Mouse (Mus musculus) liver, postnatal 0 days (tissue): ENCODE measurements around the gene Wdr54. TPM values are rescaled to one million over a fixed set of nuclear protein-coding genes. Genes with fewer than 3 reads are reported as not detected.
A peak's percentile ranks its signal among the peaks of the same experiment; 100 is the strongest.

Source experiments
- ATAC-seq: fragments of 200-750 bp; cut with Nextera tagmentation; 2 replicates; pipeline ENCODE4 v1.8.0; 2017; ENCODE audit warnings: mild to moderate bottlenecking, moderate library complexity
- DNase-seq: peaks from one replicate; pipeline ENCODE4 v3.0.0-alpha.2; 2016
- H3K27ac ChIP-seq: fragments of 300-500 bp; sonication (generic); 2 replicates; pipeline ENCODE4 v1.5.1; 2014; ENCODE audit warnings: antibody characterized with exemption, moderate library complexity, mild to moderate bottlenecking, low read depth
- H3K27me3 ChIP-seq: fragments of 300-500 bp; sonication (generic); 2 replicates; pipeline ENCODE4 v1.6.1; 2014; ENCODE audit warnings: low read length, control low read depth, mixed read lengths; ENCODE audit not compliant: insufficient read depth
- H3K36me3 ChIP-seq: fragments of 300-500 bp; sonication (generic); replicated peaks from 2 replicates; pipeline ENCODE4 v1.6.1; 2014; ENCODE audit warnings: mild to moderate bottlenecking, control low read depth, low read length, moderate library complexity, mixed read lengths; ENCODE audit not compliant: insufficient read depth
- H3K4me1 ChIP-seq: fragments of 300-500 bp; sonication (generic); 2 replicates; pipeline ENCODE4 v1.6.1; 2014; ENCODE audit warnings: antibody characterized with exemption, mild to moderate bottlenecking, control low read depth; ENCODE audit not compliant: insufficient read depth
- H3K4me2 ChIP-seq: fragments of 300-500 bp; sonication (generic); 2 replicates; pipeline ENCODE4 v1.6.1; 2014; ENCODE audit warnings: low read depth, mild to moderate bottlenecking, low read length, moderate library complexity, mixed read lengths
- H3K4me3 ChIP-seq: fragments of 300-500 bp; sonication (generic); 2 replicates; pipeline ENCODE4 v1.5.1; 2014; ENCODE audit warnings: low read depth, low read length
- H3K9ac ChIP-seq: fragments of 300-500 bp; sonication (generic); replicated peaks from 2 replicates; pipeline ENCODE4 v1.6.1; 2014; ENCODE audit warnings: mild to moderate bottlenecking, moderate library complexity
- H3K9me3 ChIP-seq: fragments of 300-500 bp; sonication (generic); 2 replicates; pipeline ENCODE4 v1.6.1; 2016; ENCODE audit warnings: mild to moderate bottlenecking, control low read depth, low read length, mixed read lengths
- CTCF ChIP-seq: sonication (generic); IDR thresholded peaks from 2 replicates; pipeline ENCODE4 v1.5.1; 2016; ENCODE audit warnings: antibody characterized with exemption, low read depth
- EP300 ChIP-seq: IDR thresholded peaks from 2 replicates; pipeline ENCODE4 v1.6.1; 2016; ENCODE audit warnings: antibody characterized with exemption, low read depth, mild to moderate bottlenecking
- WGBS: fragments of 180-500 bp; shearing (Covaris S2); extraction: QIAGEN DNeasy Blood & Tissue Kit; methylation state at CpG from one replicate; pipeline ENCODE4 v1.1.7; 2014; ENCODE audit not compliant: insufficient replicate concordance; 5-methylcytosine and 5-hydroxymethylcytosine counted together
- polyA plus RNA-seq: library from polyadenylated mRNA; unstranded; fragments of >200 nt; fragmentation: Nextera tagmentation; extraction: Ambion mirVana; gene quantifications from 2 replicates; pipeline ENCODE4 v1.2.1, GENCODE M21; 2015

Wdr54 gene
- polyA plus RNA-seq, 1 experiment from 2014 or later: 0.20 TPM

GRCm38 (mm10) chr6:83153038-83153437 lies 3.2 kb downstream of the Wdr54 start:
- no peak for TF ChIP-seq EP300
- no peak for TF ChIP-seq CTCF

GRCm38 (mm10) chr6:83151721-83152120 lies 4.5 kb downstream of the Wdr54 start:
- H3K4me1 ChIP-seq: peaks cover 8% of the 10 kb centered on the region
- H3K4me2 ChIP-seq: no peak overlapping the region
- WGBS: 47% methylated on average over 8 of the region's 8 CpGs
- no peak for ATAC-seq
- peaks cover 9% of the 10 kb centered on the region for H3K36me3 ChIP-seq
- H3K9me3 ChIP-seq: no peaks in the 10 kb centered on the region
- TF ChIP-seq CTCF (no peak), EP300 (no peak)
- H3K9ac ChIP-seq: no peak overlapping the region
- H3K27me3 ChIP-seq: 0 out of 2 replicates have a peak, but pooled peaks cover 12% of the 10 kb centered on the region
- H3K27ac ChIP-seq: no peak overlapping the region
- H3K4me3 ChIP-seq: no peak overlapping the region
- DNase-seq: no peak

More at GRCm38 (mm10) chr6:83153038-83153437, 3.2 kb downstream of the Wdr54 start:
- no peak overlapping the region for H3K9ac ChIP-seq
- H3K4me3 ChIP-seq: no peak overlapping the region
- DNase-seq (no peak), ATAC-seq (no peak)
- H3K27me3 ChIP-seq: 0 out of 2 replicates have a peak, but pooled peaks cover 12% of the 10 kb centered on the region
- no peak overlapping the region for H3K27ac ChIP-seq
- WGBS: 73% methylated on average over 12 of the region's 12 CpGs
- no peak overlapping the region for H3K4me2 ChIP-seq
- H3K9me3 ChIP-seq: no peaks in the 10 kb centered on the region
- peaks cover 8% of the 10 kb centered on the region for H3K4me1 ChIP-seq
- H3K36me3 ChIP-seq: peaks cover 5% of the 10 kb centered on the region

GRCm38 (mm10) chr6:83147280-83147679 lies 8.9 kb downstream of the Wdr54 start:
- H3K4me3 ChIP-seq: no peak overlapping the region
- no peak overlapping the region for H3K27ac ChIP-seq
- 57% methylated on average over 7 of the region's 7 CpGs for WGBS
- 0 out of 2 replicates have a peak, but pooled peaks cover 3% of the 10 kb centered on the region for H3K27me3 ChIP-seq
- H3K36me3 ChIP-seq: peaks cover 9% of the 10 kb centered on the region
- H3K9me3 ChIP-seq: no peaks in the 10 kb centered on the region
- no peak for ATAC-seq
- no peak overlapping the region for H3K9ac ChIP-seq
- H3K4me1 ChIP-seq: 0 out of 2 replicates have a peak, but pooled peaks cover 2% of the 10 kb centered on the region
- DNase-seq: peak; percentile 12
- no peak for TF ChIP-seq EP300
- TF ChIP-seq CTCF: no peak
- no peak overlapping the region for H3K4me2 ChIP-seq

- Histone ChIP-seq H3K4me2 (no peak overlapping the region), H3K4me1 (0 out of 2 replicates have a peak, but pooled peaks cover 6% of the 10 kb centered on the region), H3K4me3 (no peak overlapping the region), H3K36me3 (peaks cover 9% of the 10 kb centered on the region), H3K9me3 (no peaks in the 10 kb centered on the region), H3K9ac (no peak overlapping the region), H3K27me3 (0 out of 2 replicates have a peak, but pooled peaks cover 5% of the 10 kb centered on the region), H3K27ac (no peak overlapping the region)
- no peak for TF ChIP-seq EP300
- TF ChIP-seq CTCF: no peak
- WGBS: 65% methylated on average over 9 of the region's 9 CpGs
- ATAC-seq: no peak
- peak; percentile 12 for DNase-seq
Measured at GRCm38 (mm10) chr6:83145805-83146204, 10.4 kb downstream of the Wdr54 start.

- WGBS: 57% methylated on average over 2 of the region's 2 CpGs
- Histone ChIP-seq H3K4me1 (0 out of 2 replicates have a peak, but pooled peaks cover 6% of the 10 kb centered on the region), H3K36me3 (peaks cover 9% of the 10 kb centered on the region), H3K9ac (no peak overlapping the region), H3K4me2 (no peak overlapping the region), H3K4me3 (no peak overlapping the region), H3K27me3 (0 out of 2 replicates have a peak, but pooled peaks cover 5% of the 10 kb centered on the region), H3K9me3 (no peaks in the 10 kb centered on the region), H3K27ac (no peak overlapping the region)
- TF ChIP-seq EP300: no peak
- TF ChIP-seq CTCF: no peak
- peak; percentile 9 for DNase-seq
- no peak for ATAC-seq
Measured at GRCm38 (mm10) chr6:83145209-83145608, 11.0 kb downstream of the Wdr54 start.

- no peak overlapping the region for H3K27ac ChIP-seq
- no peak overlapping the region for H3K4me2 ChIP-seq
- TF ChIP-seq CTCF (no peak), EP300 (no peak)
Measured at GRCm38 (mm10) chr6:83142886-83143285, 13.3 kb downstream of the Wdr54 start.

More at GRCm38 (mm10) chr6:83142886-83143285, 13.3 kb downstream of the Wdr54 start:
- peaks cover 16% of the 10 kb centered on the region for H3K4me1 ChIP-seq
- no peaks in the 10 kb centered on the region for H3K9me3 ChIP-seq
- no peak for DNase-seq
- no peak for ATAC-seq
- 65% methylated on average over 11 of the region's 11 CpGs for WGBS
- H3K36me3 ChIP-seq: peaks cover 5% of the 10 kb centered on the region
- H3K4me3 ChIP-seq: no peak overlapping the region
- H3K9ac ChIP-seq: no peak overlapping the region
- 0 out of 2 replicates have a peak, but pooled peaks cover 5% of the 10 kb centered on the region for H3K27me3 ChIP-seq
